Mouse (Mus musculus) brain, embryonic 14.5 days (tissue): ENCODE data around the gene Gm20425.

Experiments used
- CTCF ChIP-seq: fragments of 200-500 bp; IDR thresholded peaks from 2 replicates; pipeline ENCODE4 v1.5.1; 2012; ENCODE audit warnings: inconsistent platforms, mild to moderate bottlenecking, moderate library complexity, borderline replicate concordance; ENCODE audit not compliant: insufficient read depth, insufficient read length; ENCODE audit errors: extremely low read depth
- POLR2A ChIP-seq: fragments of 200-500 bp; IDR thresholded peaks from 2 replicates; pipeline ENCODE4 v1.6.1; 2012; ENCODE audit warnings: mild to moderate bottlenecking, inconsistent platforms, borderline replicate concordance; ENCODE audit not compliant: poor library complexity, insufficient read depth, insufficient read length, severe bottlenecking; ENCODE audit errors: extremely low read depth

GRCm38 (mm10) chr9:103252906-103253305 lies 22.8 kb upstream of the Gm20425 start:
- TF ChIP-seq POLR2A (no peak), CTCF (no peak)
